Mouse (Mus musculus): ENCODE data around the gene Olfr1212.

Gene Olfr1212

DNA sequence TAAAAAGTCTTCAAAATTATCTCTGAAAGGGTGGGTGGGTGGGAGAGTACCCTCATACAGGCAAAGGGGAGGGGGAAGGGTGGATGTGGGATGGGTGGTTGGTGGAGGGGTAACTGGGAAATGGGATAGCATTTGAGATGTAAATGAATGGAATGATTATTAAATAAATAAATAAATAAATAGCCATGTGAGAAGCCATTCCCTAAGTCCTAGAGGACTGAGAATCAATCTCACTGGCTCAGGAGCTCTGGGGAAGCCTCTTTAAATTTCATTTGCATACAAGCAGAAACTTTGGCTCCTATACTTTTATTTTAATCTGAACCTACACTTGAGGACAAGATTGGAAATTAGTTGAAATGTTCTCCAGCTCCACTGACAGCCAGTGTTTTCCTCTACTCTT lies at the start of gene Olfr1212:
TSS of gene Olfr1212 (plus strand) at position 301 of the 400 bp plus-strand sequence.
- DNase-seq (ENCODE audit: low read depth, low spot score), result no peak

DNA sequence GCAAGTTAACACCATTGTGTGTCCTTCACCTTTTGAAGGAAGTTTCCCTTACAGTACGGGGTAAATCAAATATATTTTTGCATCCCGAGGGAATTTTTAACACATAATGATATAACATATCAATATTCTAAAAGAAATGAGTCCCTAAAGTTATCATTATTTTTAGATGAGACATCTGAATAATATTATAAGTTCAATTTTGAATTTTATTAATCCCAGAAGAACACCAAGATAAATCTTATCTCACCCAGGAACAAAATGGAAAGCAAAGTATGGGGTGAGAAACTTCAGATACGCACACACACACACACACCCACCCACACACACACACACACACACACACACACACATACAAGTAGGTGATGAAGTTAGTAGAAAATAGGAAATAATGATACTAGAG lies 38.7 kb upstream of the Olfr1212 start, which contains the start of gene Olfr1209:
TSS of gene Olfr1209 (minus strand) at position 101 of the 400 bp plus-strand sequence.
- DNase-seq (ENCODE audit: low read depth, low spot score), result no peak

DNA sequence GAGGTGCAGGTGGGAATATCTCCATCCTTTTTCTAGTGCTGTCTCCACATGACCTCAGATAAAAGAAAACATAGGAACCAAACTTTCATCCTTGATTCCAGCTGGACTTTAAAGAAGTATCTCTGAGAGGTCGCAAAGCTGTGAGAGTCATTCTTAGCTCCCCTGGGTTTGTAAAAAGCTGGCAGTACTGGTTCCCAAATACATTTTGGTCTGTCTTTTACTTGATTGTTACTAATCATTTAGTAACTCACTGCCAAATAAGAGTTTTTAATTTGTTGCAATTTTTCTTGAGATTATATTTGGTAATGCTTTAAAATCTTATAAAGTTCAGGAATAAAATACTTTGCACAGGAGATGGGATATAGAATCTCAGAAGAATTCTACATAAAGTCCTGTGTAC lies 15.8 kb upstream of the Olfr1212 start, which contains the start of gene Olfr1211:
TSS of gene Olfr1211 (minus strand) at position 101 of the 400 bp plus-strand sequence.
- no peak for DNase-seq (ENCODE audit: low read depth, low spot score)

DNA sequence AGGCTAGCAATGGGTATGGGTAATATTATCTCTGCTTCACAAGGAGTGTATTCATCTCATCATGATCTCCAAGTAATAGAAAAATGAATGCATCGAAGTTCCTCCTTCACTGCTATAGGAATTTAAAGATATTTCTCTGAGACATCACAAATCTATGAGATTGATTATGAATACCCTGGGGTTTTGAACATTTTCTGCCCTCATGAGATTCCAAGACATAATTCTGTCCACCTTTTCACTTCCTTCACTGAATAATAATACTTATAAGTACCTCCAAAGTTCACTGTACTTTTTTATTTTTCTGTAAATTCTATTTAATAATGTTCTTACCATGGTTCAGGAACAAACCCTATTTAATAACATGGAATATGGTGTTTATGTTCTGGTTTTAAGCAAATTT lies 26.4 kb downstream of the Olfr1212 start, which contains the start of gene Gm13762:
TSS of gene Gm13762 (minus strand) at position 101 of the 400 bp plus-strand sequence.
- DNase-seq (ENCODE audit: low read depth, low spot score), result no peak

DNA sequence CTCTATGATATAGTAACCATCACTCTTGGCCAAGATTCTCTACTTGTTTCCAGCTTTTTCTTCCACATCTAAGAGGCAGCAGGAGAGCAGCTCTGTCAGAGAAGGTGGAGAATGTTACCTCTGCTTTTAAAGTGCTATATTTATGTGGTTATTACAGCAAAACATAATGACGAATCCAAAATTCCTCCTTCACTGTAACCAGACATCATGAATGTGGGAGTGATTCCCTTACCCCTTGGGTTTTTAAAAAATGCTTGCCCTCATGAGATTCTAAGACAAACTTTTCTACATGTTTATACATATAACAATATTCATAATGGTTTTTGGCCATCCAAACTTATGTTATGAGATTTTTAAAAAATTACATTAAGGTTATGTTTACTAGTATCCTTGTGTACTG lies 38.8 kb downstream of the Olfr1212 start, which contains the start of gene Olfr1214:
TSS of gene Olfr1214 (minus strand) at position 101 of the 400 bp plus-strand sequence.
- DNase-seq (ENCODE audit: low read depth, low spot score), result no peak

DNA sequence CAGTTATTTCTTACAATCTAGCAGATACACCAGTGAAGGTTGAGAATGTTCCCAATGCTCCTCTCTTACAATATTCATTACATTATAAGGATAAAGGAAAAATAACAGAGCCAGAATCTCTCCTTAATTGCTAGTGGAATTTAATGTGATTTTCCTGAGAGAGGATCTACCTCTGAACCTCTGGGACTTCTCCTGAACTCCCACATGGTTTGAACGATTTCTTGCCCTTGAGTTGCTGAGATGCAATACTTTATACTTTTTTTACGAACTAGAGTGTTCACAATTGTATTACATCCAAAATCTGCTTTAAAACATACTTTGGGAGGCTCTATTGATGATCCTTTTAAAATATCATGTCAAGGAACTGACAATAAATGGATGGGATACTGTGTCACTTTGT lies 53.1 kb downstream of the Olfr1212 start, which contains the start of gene Olfr1215:
TSS of gene Olfr1215 (minus strand) at position 101 of the 400 bp plus-strand sequence.
- DNase-seq (ENCODE audit: low read depth, low spot score), result no peak

All from embryo, embryonic 11.5 days (tissue).